Mouse (Mus musculus) neural tube, embryonic 13.5 days (tissue): Measurements from ENCODE around the gene Rapgef5. TPM values are rescaled to one million over a fixed set of nuclear protein-coding genes. Genes with fewer than 3 reads are reported as not detected.
A peak's percentile ranks its signal among the peaks of the same experiment; 100 is the strongest.

Experiments
- ATAC-seq: fragments of 200-750 bp; cut with Nextera tagmentation; 2 replicates; pipeline ENCODE4 v1.8.0; 2017; ENCODE audit warnings: low read depth, mild to moderate bottlenecking, moderate TSS enrichment, moderate library complexity
- H3K27ac ChIP-seq: fragments of 300-500 bp; sonication (generic); replicated peaks from 2 replicates; pipeline ENCODE4 v1.5.1; 2015; ENCODE audit warnings: moderate library complexity, mild to moderate bottlenecking, inconsistent platforms
- H3K27me3 ChIP-seq: fragments of 300-500 bp; sonication (generic); 2 replicates; pipeline ENCODE4 v1.6.1; 2015; ENCODE audit warnings: mild to moderate bottlenecking, inconsistent platforms
- H3K36me3 ChIP-seq: fragments of 300-500 bp; sonication (generic); 2 replicates; pipeline ENCODE4 v1.6.1; 2015; ENCODE audit warnings: mild to moderate bottlenecking, inconsistent platforms
- H3K4me1 ChIP-seq: fragments of 300-500 bp; sonication (generic); replicated peaks from 2 replicates; pipeline ENCODE4 v1.6.1; 2015; ENCODE audit warnings: inconsistent platforms
- H3K4me2 ChIP-seq: fragments of 300-500 bp; sonication (generic); 2 replicates; pipeline ENCODE4 v1.6.1; 2015; ENCODE audit warnings: inconsistent platforms, mild to moderate bottlenecking, moderate library complexity
- H3K4me3 ChIP-seq: fragments of 300-500 bp; sonication (generic); 2 replicates; pipeline ENCODE4 v1.5.1; 2015; ENCODE audit warnings: mild to moderate bottlenecking, inconsistent platforms
- H3K9ac ChIP-seq: fragments of 300-500 bp; sonication (generic); 2 replicates; pipeline ENCODE4 v1.6.1; 2015; ENCODE audit warnings: moderate library complexity, mild to moderate bottlenecking, inconsistent platforms
- H3K9me3 ChIP-seq: fragments of 300-500 bp; sonication (generic); 2 replicates; pipeline ENCODE4 v1.6.1; 2016; ENCODE audit warnings: inconsistent platforms
- WGBS: fragments of 180-500 bp; shearing (Covaris S2); methylation state at CpG from one replicate; pipeline ENCODE4 v1.1.7; 2015; 5-methylcytosine and 5-hydroxymethylcytosine counted together
- polyA plus RNA-seq: library from polyadenylated mRNA; unstranded; fragments of >200 nt; fragmentation: Nextera tagmentation; extraction: Ambion mirVana; gene quantifications from 2 replicates; pipeline ENCODE4 v1.2.1, GENCODE M21; 2015

Gene Rapgef5
- polyA plus RNA-seq, 1 experiment from 2014 or later, result 32.9 TPM

GRCm38 (mm10) chr12:117684788-117685187 is 168.5 kb downstream of the Rapgef5 start:
- WGBS, result 12% methylated on average over 3 of the region's 3 CpGs
- Histone ChIP-seq H3K9me3 (no peaks in the 10 kb centered on the region), H3K36me3 (no peaks in the 10 kb centered on the region), H3K4me1 (peaks cover 59% of the 10 kb centered on the region), H3K27ac (peak overlapping the region; percentile 70), H3K4me3 (no peak overlapping the region), H3K27me3 (no peaks in the 10 kb centered on the region), H3K9ac (no peak overlapping the region), H3K4me2 (no peak overlapping the region)
- no peak for ATAC-seq

DNA sequence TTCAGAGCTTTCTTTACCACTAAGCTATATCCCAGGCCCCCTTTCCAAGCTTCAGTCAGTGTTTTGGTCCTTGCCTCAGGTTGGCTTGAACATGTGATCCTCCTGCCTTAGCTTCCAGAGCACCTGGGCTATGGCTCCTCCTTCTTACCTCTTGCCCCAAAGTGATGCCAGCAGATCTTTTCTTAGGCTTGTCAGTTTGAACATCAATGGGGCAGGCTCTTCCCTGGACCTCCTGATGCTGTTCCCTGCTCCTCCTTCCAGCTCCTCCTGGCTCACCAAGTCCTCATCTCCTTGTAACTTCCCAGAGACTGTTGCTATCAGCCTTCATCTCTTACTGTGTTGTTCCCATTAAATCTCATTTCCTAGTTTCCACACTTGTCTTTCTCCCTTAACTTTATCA is 169.1 kb downstream of the Rapgef5 start:
- Histone ChIP-seq H3K9me3 (no peaks in the 10 kb centered on the region), H3K4me3 (no peak overlapping the region), H3K27ac (no peak overlapping the region), H3K4me2 (no peak overlapping the region), H3K27me3 (no peaks in the 10 kb centered on the region), H3K4me1 (peaks cover 60% of the 10 kb centered on the region), H3K36me3 (no peaks in the 10 kb centered on the region), H3K9ac (no peak overlapping the region)
- ATAC-seq, result no peak

DNA sequence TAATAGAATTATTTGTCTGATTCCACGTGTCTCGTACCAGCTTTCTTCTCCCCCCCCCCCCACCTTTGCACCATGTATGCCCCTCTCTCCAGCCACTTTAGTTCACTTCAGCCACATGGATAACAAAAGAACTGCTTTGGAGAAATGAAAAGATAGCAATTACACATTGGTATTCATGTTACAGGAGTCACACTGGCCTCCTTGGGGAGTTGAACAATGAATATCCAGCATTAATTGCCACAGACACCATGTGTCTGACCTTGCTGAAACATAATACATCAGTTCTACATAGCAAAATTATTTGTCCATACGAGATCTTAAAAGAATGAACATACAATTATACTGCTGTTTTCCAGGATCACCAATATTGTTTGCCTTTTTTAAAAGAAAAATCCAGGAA is 170.5 kb downstream of the Rapgef5 start:
- 41% methylated on average over 3 of the region's 3 CpGs for WGBS
- H3K9ac ChIP-seq, result no peak overlapping the region
- H3K4me1 ChIP-seq, result peaks cover 74% of the 10 kb centered on the region
- H3K4me3 ChIP-seq, result no peak overlapping the region
- peak overlapping the region; percentile 54 for H3K27ac ChIP-seq
- H3K27me3 ChIP-seq, result no peaks in the 10 kb centered on the region
- H3K36me3 ChIP-seq, result no peaks in the 10 kb centered on the region
- 0 out of 2 replicates have a peak overlapping the region, but pooled peaks have one; percentile 20 for H3K4me2 ChIP-seq
- ATAC-seq, result no peak
- H3K9me3 ChIP-seq, result no peaks in the 10 kb centered on the region

DNA sequence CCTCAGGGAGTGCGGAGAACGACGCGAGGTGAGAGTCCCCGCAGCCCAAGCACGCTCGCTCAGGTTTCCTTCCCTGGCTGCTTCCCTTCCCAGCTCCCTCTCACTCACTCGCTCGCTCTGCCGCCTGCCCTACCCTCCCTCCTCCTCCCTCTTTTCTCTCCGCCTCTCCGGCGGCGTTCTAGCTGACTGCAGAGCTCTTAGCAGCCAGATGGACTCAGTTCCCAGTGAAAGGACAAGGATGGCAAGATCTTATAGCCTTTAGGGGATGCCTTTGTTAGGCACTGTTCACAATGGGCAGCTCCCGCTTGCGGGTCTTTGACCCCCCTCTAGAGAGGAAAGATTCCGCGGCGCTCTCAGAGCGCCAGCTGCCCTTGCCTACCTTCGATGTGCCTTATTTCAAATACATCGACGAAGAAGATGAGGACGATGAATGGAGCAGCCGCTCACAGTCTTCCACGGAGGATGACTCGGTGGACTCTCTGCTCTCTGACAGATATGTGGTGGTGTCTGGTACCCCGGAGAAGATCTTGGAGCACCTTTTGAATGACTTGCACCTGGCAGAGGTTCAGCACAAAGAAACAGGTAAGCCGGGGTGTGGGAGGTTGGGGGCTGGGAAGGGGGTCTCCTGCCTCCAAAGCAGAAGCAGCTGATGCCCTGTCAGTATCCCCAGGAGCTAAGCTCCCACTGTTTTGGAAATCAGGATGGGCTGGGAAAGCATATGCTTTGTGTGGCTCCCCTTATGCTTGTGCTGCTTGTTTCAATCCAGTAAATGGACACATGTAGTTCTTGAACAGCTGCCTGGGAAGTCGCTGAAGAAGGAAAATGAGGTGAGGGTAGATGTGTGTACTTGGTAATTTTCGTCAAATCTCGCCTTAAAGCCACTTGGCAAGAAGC is 172.6 kb downstream of the Rapgef5 start:
- Histone ChIP-seq H3K27ac (peak overlapping the region; percentile 97), H3K36me3 (no peaks in the 10 kb centered on the region), H3K4me1 (peaks cover 89% of the 10 kb centered on the region), H3K9ac (peak overlapping the region; percentile 86), H3K4me3 (peak overlapping the region; percentile 58), H3K27me3 (no peaks in the 10 kb centered on the region), H3K9me3 (no peaks in the 10 kb centered on the region), H3K4me2 (peak overlapping the region; percentile 79)
- 8% methylated on average over 32 of the region's 32 CpGs for WGBS
- ATAC-seq, result peak; percentile 90

GRCm38 (mm10) chr12:117691336-117691735 is 175.1 kb downstream of the Rapgef5 start:
- no peak for ATAC-seq
- no peaks in the 10 kb centered on the region for H3K27me3 ChIP-seq
- 0 out of 2 replicates have a peak overlapping the region, but pooled peaks have one; percentile 5 for H3K27ac ChIP-seq
- no peaks in the 10 kb centered on the region for H3K9me3 ChIP-seq
- peak overlapping the region; percentile 63 for H3K9ac ChIP-seq
- H3K4me1 ChIP-seq, result peaks cover 83% of the 10 kb centered on the region
- peak overlapping the region; percentile 79 for H3K4me2 ChIP-seq
- WGBS, result 64% methylated on average over 5 of the region's 5 CpGs
- peak overlapping the region; percentile 58 for H3K4me3 ChIP-seq
- H3K36me3 ChIP-seq, result no peaks in the 10 kb centered on the region

GRCm38 (mm10) chr12:117692775-117693174 is 176.5 kb downstream of the Rapgef5 start:
- no peak for ATAC-seq
- H3K36me3 ChIP-seq, result no peaks in the 10 kb centered on the region
- WGBS, result 43% methylated on average over 1 of the region's 1 CpGs
- H3K9me3 ChIP-seq, result no peaks in the 10 kb centered on the region
- peak overlapping the region; percentile 58; the same call in 1 of the 2 replicates for H3K9ac ChIP-seq
- no peaks in the 10 kb centered on the region for H3K27me3 ChIP-seq
- peaks cover 73% of the 10 kb centered on the region for H3K4me1 ChIP-seq
- peak overlapping the region; percentile 79 for H3K4me2 ChIP-seq
- peak overlapping the region; percentile 58 for H3K4me3 ChIP-seq
- no peak overlapping the region for H3K27ac ChIP-seq

GRCm38 (mm10) chr12:117699950-117700665 is 183.8 kb downstream of the Rapgef5 start:
- Histone ChIP-seq H3K27me3 (no peaks in the 10 kb centered on the region; the same call in 1 of the 2 replicates), H3K36me3 (no peaks in the 10 kb centered on the region), H3K4me1 (peaks cover 60% of the 10 kb centered on the region), H3K4me2 (no peak overlapping the region), H3K9me3 (no peaks in the 10 kb centered on the region), H3K9ac (no peak overlapping the region), H3K27ac (0 out of 2 replicates have a peak overlapping the region, but pooled peaks have one; percentile 18), H3K4me3 (no peak overlapping the region)
- 93% methylated on average over 3 of the region's 3 CpGs for WGBS
- ATAC-seq, result 0 out of 2 replicates have a peak, but pooled peaks have one; percentile 50

DNA sequence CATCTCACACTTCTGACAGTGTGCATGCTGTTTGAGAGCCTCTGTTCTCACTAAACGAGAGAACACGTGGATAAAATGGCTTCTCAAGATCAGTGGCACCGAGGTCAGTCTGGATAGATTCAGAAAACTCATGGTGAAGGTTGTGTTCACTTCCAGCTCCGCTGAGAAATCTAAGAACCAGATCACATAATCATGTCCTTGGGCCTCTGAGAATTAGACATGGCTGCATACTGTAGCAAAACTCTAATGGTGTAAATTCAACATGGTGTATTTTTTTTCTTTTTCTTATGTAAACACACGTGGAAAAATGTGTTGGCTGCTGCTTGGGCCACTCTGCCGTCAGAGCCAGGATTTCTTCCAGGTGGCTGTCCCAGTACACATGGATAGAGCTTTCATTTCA is 184.6 kb downstream of the Rapgef5 start:
- Histone ChIP-seq H3K9me3 (no peaks in the 10 kb centered on the region), H3K27me3 (no peaks in the 10 kb centered on the region; the same call in 1 of the 2 replicates), H3K4me1 (peaks cover 66% of the 10 kb centered on the region), H3K9ac (no peak overlapping the region), H3K36me3 (no peaks in the 10 kb centered on the region), H3K4me3 (no peak overlapping the region), H3K4me2 (no peak overlapping the region), H3K27ac (no peak overlapping the region)
- no peak for ATAC-seq
- 71% methylated on average over 6 of the region's 6 CpGs for WGBS

DNA sequence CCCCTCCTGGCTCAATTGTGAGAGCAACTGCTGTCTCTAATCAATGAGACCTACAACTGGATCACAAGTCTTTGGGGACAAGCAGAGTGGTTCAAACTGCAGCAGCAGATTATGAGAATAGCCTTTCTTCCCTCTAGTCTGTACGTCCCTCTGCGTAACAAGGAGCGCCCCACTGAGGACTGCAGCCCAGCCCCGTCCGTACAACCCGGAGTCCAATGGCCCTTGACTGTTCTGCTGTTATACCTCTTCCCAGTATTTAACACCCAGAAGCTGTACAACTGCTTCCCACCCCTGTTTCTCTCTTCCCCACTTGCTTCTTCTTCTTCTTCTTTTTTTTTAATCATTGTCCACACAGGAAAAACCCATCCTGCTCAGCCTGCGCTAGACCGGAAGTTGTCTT is 186.0 kb downstream of the Rapgef5 start:
- no peaks in the 10 kb centered on the region for H3K36me3 ChIP-seq
- H3K27me3 ChIP-seq, result no peaks in the 10 kb centered on the region; the same call in 1 of the 2 replicates
- H3K9ac ChIP-seq, result no peak overlapping the region
- H3K4me3 ChIP-seq, result no peak overlapping the region
- peaks cover 62% of the 10 kb centered on the region for H3K4me1 ChIP-seq
- H3K27ac ChIP-seq, result no peak overlapping the region
- ATAC-seq, result no peak
- H3K4me2 ChIP-seq, result no peak overlapping the region
- 85% methylated on average over 8 of the region's 8 CpGs for WGBS
- no peaks in the 10 kb centered on the region for H3K9me3 ChIP-seq

DNA sequence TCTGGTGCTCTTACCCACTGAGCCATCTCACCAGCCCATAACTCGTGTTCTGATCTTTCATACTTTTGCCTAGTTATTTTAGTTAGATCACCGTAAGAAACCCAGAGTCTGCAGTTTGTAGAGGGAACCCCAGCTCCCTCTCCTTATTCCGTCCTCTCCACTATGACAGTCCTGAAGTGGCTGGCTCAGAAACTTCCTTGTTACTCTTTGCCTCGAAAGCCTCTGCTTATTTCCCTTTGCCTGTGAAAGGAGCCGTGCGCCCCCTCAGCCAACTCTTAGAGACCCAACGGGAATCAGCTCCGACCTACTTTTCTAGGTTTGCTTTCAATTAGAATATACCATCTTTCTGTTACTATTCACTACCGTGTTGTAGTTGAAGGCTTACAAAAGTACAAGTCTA is 186.6 kb downstream of the Rapgef5 start:
- no peak for ATAC-seq
- Histone ChIP-seq H3K4me3 (no peak overlapping the region), H3K27ac (no peak overlapping the region), H3K27me3 (no peaks in the 10 kb centered on the region; the same call in 1 of the 2 replicates), H3K4me2 (no peak overlapping the region), H3K4me1 (peaks cover 62% of the 10 kb centered on the region), H3K9me3 (no peaks in the 10 kb centered on the region), H3K9ac (no peak overlapping the region), H3K36me3 (no peaks in the 10 kb centered on the region)
- 90% methylated on average over 9 of the region's 9 CpGs for WGBS

DNA sequence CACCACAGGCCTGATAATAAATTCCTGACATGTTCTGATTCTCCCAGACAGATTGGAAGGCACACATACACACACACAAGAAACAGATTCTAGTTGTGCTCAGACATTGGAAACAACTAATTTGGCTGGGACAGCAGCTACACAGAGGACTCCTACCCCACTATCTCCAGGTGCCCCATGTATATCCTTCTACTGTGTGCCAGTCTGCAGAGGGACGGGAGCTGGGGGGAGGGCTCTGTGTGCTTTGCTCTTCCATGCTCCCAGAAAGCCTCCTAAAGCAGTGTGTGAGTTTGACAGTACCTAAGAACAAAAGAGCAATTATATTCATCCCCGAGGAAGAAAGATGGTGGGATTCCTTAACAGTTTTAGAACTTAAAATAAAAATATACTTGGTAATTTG is 187.1 kb downstream of the Rapgef5 start:
- 47% methylated on average over 2 of the region's 2 CpGs for WGBS

GRCm38 (mm10) chr12:117705308-117705707 is 189.0 kb downstream of the Rapgef5 start:
- 77% methylated on average over 3 of the region's 3 CpGs for WGBS
- Histone ChIP-seq H3K27me3 (no peaks in the 10 kb centered on the region; the same call in 1 of the 2 replicates), H3K9me3 (no peaks in the 10 kb centered on the region), H3K4me1 (peaks cover 53% of the 10 kb centered on the region), H3K4me2 (no peak overlapping the region), H3K27ac (no peak overlapping the region), H3K4me3 (no peak overlapping the region), H3K36me3 (no peaks in the 10 kb centered on the region), H3K9ac (no peak overlapping the region)
- ATAC-seq, result no peak

More for the DNA sequence above, 187.1 kb downstream of the Rapgef5 start:
- Histone ChIP-seq H3K4me3 (no peak overlapping the region), H3K9ac (no peak overlapping the region), H3K27ac (no peak overlapping the region), H3K4me2 (no peak overlapping the region), H3K36me3 (no peaks in the 10 kb centered on the region), H3K4me1 (peaks cover 62% of the 10 kb centered on the region), H3K27me3 (no peaks in the 10 kb centered on the region; the same call in 1 of the 2 replicates), H3K9me3 (no peaks in the 10 kb centered on the region)
- ATAC-seq, result no peak
